Mouse (Mus musculus): ENCODE measurements around the gene Trp53inp2. TPM values are rescaled to one million over a fixed set of nuclear protein-coding genes. Genes with fewer than 3 reads are reported as not detected.
A peak's percentile ranks its signal among the peaks of the same experiment; 100 is the strongest.

The Trp53inp2 gene
- polyA plus RNA-seq (2014; fragmentation: Nextera tagmentation; extraction: Ambion mirVana) = 19.7 and 19.9 TPM in 2 replicates

DNA sequence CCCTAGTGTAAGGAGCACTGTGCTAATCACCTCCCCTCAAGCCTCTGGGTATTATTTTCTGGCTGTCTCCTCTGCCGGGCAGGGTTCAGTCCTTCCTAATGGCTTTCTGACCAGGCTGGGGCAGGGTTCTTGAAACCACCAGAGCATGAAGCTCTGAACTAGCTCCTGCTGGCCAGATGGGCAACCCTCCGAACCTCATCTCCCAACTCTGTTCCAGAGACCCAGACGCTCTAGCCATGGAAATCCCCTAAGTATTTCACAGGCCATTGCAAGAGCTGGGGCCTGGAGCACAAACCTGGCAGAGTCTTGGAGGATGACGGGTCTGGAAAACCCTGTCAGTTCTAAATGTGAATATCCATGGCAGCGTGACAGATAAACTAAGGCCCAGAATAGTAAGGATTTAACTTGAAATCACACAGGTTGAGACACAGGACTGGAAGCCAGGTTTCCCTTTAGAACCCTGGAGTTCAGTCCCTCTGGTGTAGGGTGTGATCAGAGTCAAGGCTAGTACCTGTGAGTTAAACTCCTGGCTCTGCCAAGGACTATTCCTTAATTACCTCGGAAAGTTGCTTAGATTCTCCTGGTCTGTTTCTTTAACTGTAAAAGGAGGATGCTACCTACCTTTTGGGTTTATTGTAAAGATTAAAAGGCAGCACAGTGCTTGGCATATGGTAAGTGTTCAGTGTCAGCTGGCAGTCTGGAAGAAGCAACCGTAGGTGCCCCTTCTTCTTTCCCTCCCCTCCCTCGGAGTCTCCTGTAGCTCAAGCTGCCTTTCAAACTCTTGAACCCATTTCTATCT lies at the start of gene Trp53inp2:
Gene Trp53inp2 (plus strand): TSS at position 799 of the 799 bp plus-strand sequence.
- H3K27me3 ChIP-seq (ENCODE audit: control insufficient read depth, insufficient read depth, low read length) = no peaks in the 10 kb centered on the region
- ATAC-seq (ENCODE audit: insufficient number of reproducible peaks, insufficient read depth, low FRiP score, low read depth) = no peak
- H3K27ac ChIP-seq (ENCODE audit: low read length) = peak within 1 kb of the TSS; percentile 95
- H3K4me2 ChIP-seq (replicated peaks; ENCODE audit: low read depth, low read length) = peak within 1 kb of the TSS; percentile 86
- H3K4me3 ChIP-seq (ENCODE audit: low read depth, low read length) = peak within 1 kb of the TSS; percentile 86
- no peaks in the 10 kb centered on the region for H3K9me3 ChIP-seq (ENCODE audit: control insufficient read depth, low read depth, low read length)
- H3K9ac ChIP-seq (replicated peaks; ENCODE audit: low read depth, low read length) = peak within 1 kb of the TSS; percentile 77
- peaks cover 7% of the 10 kb centered on the region; the same call in 1 of the 2 replicates for H3K4me1 ChIP-seq (ENCODE audit: control insufficient read depth, insufficient read depth, low read length)
- no peaks in the 10 kb centered on the region; the same call in 1 of the 2 replicates for H3K36me3 ChIP-seq (ENCODE audit: control insufficient read depth, insufficient read depth, low read length)
- WGBS = 53% methylated on average over 8 of the region's 8 CpGs

DNA sequence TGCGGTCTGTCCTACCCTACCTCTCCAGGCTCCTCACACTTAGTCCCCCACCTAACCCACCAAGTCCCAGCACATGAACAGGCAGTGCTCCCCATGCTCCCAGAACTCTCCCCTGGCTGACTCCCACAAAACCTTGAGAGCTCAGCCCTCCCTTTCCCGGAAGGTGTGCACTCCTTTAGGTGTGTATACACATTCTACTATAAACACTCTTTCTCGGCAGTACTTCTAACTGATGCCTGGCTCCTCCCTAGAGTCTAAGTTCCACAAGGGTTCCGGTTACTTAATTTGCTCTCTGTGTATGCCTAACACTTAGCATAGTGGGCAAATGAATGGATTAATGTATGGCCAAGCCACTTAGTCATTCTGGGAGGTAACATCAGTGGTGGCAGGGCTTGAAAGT lies 49.5 kb upstream of the Trp53inp2 start:
- Histone ChIP-seq H3K4me3 (ENCODE audit: low read depth, low read length) (no peak overlapping the region), H3K27ac (ENCODE audit: low read length) (no peak overlapping the region), H3K4me2 (replicated peaks; ENCODE audit: low read depth, low read length) (no peak overlapping the region), H3K9me3 (ENCODE audit: control insufficient read depth, low read depth, low read length) (no peaks in the 10 kb centered on the region), H3K9ac (replicated peaks; ENCODE audit: low read depth, low read length) (no peak overlapping the region), H3K36me3 (ENCODE audit: control insufficient read depth, insufficient read depth, low read length) (peaks cover 32% of the 10 kb centered on the region), H3K4me1 (ENCODE audit: control insufficient read depth, insufficient read depth, low read length) (no peaks in the 10 kb centered on the region), H3K27me3 (ENCODE audit: control insufficient read depth, insufficient read depth, low read length) (no peaks in the 10 kb centered on the region)
- 63% methylated on average over 4 of the region's 4 CpGs for WGBS
- no peak for ATAC-seq (ENCODE audit: insufficient number of reproducible peaks, insufficient read depth, low FRiP score, low read depth)

DNA sequence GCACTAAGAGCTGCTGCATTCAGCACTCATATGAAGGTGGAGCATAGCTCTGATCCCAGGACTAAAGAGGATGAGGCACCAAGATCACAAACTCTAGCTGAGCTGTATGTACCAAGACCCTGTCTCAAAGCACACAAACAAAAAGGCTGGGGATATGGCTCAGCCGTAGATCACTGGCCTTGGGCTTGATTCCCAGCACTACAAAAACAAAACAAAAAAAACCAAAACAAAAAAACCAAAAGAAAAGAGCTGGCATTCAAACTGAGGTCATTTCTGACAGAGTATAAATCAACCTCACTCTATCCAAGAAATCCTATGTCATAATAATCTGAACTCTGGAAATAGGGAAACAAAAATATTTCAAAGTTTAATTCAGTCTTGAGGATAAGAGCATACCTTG lies 47.4 kb upstream of the Trp53inp2 start:
- no peak for ATAC-seq (ENCODE audit: insufficient number of reproducible peaks, insufficient read depth, low FRiP score, low read depth)
- H3K4me3 ChIP-seq (ENCODE audit: low read depth, low read length) = no peak overlapping the region
- no peaks in the 10 kb centered on the region for H3K9me3 ChIP-seq (ENCODE audit: control insufficient read depth, low read depth, low read length)
- H3K27me3 ChIP-seq (ENCODE audit: control insufficient read depth, insufficient read depth, low read length) = no peaks in the 10 kb centered on the region
- no peak overlapping the region for H3K9ac ChIP-seq (replicated peaks; ENCODE audit: low read depth, low read length)
- no peaks in the 10 kb centered on the region for H3K4me1 ChIP-seq (ENCODE audit: control insufficient read depth, insufficient read depth, low read length)
- H3K4me2 ChIP-seq (replicated peaks; ENCODE audit: low read depth, low read length) = no peak overlapping the region
- H3K27ac ChIP-seq (ENCODE audit: low read length) = no peak overlapping the region
- peaks cover 22% of the 10 kb centered on the region for H3K36me3 ChIP-seq (ENCODE audit: control insufficient read depth, insufficient read depth, low read length)
- 87% methylated on average over 1 of the region's 1 CpGs for WGBS

DNA sequence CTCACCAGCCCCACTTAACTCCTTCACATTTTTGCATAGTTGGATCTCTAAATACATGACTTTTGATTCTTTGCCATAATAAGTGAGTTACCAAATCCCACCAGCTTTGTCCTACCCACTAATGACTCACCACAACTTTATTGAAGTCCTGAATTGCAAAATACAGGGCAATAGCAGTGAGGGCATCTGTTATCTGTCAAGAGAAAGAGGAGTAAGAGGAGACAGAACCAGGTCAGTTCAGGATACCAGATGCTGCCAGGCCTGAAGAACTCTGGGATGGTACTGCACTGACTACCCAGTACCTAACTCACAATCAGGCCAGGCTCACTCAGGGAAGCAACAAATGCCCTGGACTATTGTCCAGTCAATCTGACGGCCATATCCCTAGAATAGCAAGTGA lies 45.6 kb upstream of the Trp53inp2 start:
- Histone ChIP-seq H3K4me2 (replicated peaks; ENCODE audit: low read depth, low read length) (no peak overlapping the region), H3K9ac (replicated peaks; ENCODE audit: low read depth, low read length) (no peak overlapping the region), H3K9me3 (ENCODE audit: control insufficient read depth, low read depth, low read length) (no peaks in the 10 kb centered on the region), H3K4me1 (ENCODE audit: control insufficient read depth, insufficient read depth, low read length) (no peaks in the 10 kb centered on the region), H3K27me3 (ENCODE audit: control insufficient read depth, insufficient read depth, low read length) (no peaks in the 10 kb centered on the region), H3K4me3 (ENCODE audit: low read depth, low read length) (no peak overlapping the region), H3K36me3 (ENCODE audit: control insufficient read depth, insufficient read depth, low read length) (peaks cover 18% of the 10 kb centered on the region), H3K27ac (ENCODE audit: low read length) (no peak overlapping the region)
- ATAC-seq (ENCODE audit: insufficient number of reproducible peaks, insufficient read depth, low FRiP score, low read depth) = no peak
- WGBS = 88% methylated on average over 1 of the region's 1 CpGs

DNA sequence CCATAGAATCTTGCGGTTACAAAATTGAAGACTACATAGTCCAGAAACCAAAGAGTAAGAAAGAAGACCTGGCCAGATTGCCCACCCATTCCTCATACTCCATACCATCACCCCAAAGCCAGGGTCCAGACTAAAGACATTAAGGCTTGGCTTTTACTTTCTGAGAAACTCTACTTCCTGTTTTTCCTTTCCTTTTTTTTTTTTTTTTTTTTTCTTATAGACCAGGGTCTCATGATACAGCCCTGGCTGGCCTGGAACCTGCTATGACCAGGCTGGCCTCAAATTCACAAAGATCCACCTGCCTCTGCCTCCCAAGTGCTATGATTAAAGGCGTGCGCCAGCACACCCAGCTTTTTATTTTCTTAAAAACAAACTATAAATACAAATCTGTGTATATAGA lies 44.6 kb upstream of the Trp53inp2 start:
- ATAC-seq (ENCODE audit: insufficient number of reproducible peaks, insufficient read depth, low FRiP score, low read depth) = no peak
- no peak overlapping the region for H3K9ac ChIP-seq (replicated peaks; ENCODE audit: low read depth, low read length)
- no peaks in the 10 kb centered on the region for H3K27me3 ChIP-seq (ENCODE audit: control insufficient read depth, insufficient read depth, low read length)
- H3K27ac ChIP-seq (ENCODE audit: low read length) = no peak overlapping the region
- H3K36me3 ChIP-seq (ENCODE audit: control insufficient read depth, insufficient read depth, low read length) = peaks cover 18% of the 10 kb centered on the region
- no peak overlapping the region for H3K4me2 ChIP-seq (replicated peaks; ENCODE audit: low read depth, low read length)
- no peak overlapping the region for H3K4me3 ChIP-seq (ENCODE audit: low read depth, low read length)
- H3K4me1 ChIP-seq (ENCODE audit: control insufficient read depth, insufficient read depth, low read length) = no peaks in the 10 kb centered on the region
- WGBS = 91% methylated on average over 3 of the region's 3 CpGs
- H3K9me3 ChIP-seq (ENCODE audit: control insufficient read depth, low read depth, low read length) = no peaks in the 10 kb centered on the region

DNA sequence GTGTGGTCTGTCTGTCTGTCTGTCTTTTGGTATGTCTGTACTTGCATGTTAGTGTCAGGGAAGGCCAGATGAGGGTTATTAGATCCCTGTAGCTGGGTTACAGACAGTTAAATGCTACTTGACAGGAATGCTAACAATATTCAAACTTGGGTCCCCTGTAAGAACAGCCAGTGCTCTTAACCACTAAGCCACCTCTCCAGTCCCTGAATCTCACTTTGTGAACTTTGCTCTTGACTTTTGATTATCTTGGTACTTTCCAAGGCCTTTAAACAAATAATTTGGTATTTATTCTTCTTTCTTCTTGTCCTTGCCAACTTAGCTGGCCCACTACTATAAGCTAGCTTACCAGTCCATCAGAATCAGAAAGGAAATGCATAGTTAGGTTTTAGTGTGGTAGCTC lies 40.7 kb upstream of the Trp53inp2 start:
- H3K27me3 ChIP-seq (ENCODE audit: control insufficient read depth, insufficient read depth, low read length) = no peaks in the 10 kb centered on the region
- no peak overlapping the region for H3K4me3 ChIP-seq (ENCODE audit: low read depth, low read length)
- no peak for ATAC-seq (ENCODE audit: insufficient number of reproducible peaks, insufficient read depth, low FRiP score, low read depth)
- no peaks in the 10 kb centered on the region for H3K4me1 ChIP-seq (ENCODE audit: control insufficient read depth, insufficient read depth, low read length)
- H3K9ac ChIP-seq (replicated peaks; ENCODE audit: low read depth, low read length) = no peak overlapping the region
- H3K4me2 ChIP-seq (replicated peaks; ENCODE audit: low read depth, low read length) = no peak overlapping the region
- H3K27ac ChIP-seq (ENCODE audit: low read length) = no peak overlapping the region
- H3K36me3 ChIP-seq (ENCODE audit: control insufficient read depth, insufficient read depth, low read length) = peaks cover 6% of the 10 kb centered on the region
- no peaks in the 10 kb centered on the region for H3K9me3 ChIP-seq (ENCODE audit: control insufficient read depth, low read depth, low read length)

DNA sequence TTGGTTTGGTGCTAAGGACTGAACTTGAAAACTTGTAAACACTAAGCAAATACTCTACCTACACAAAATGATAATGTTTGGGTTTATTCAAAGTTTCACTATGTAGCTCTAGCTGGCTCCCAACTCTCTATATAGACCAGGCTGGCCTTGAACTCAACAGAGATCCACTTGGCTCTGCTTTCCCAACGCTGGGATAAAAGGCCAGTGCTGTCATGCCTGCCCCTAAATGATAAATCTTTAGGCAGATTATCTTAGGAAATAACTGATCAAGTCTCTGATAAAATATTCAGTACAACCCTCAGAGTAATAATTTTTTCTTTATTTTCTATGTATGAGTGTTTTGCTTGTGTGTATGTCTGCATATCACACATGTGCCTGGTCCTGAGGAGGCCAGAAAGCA lies 34.2 kb upstream of the Trp53inp2 start:
- Histone ChIP-seq H3K27ac (ENCODE audit: low read length) (no peak overlapping the region), H3K9me3 (ENCODE audit: control insufficient read depth, low read depth, low read length) (no peaks in the 10 kb centered on the region), H3K9ac (replicated peaks; ENCODE audit: low read depth, low read length) (no peak overlapping the region), H3K36me3 (ENCODE audit: control insufficient read depth, insufficient read depth, low read length) (no peaks in the 10 kb centered on the region; the same call in 1 of the 2 replicates), H3K4me2 (replicated peaks; ENCODE audit: low read depth, low read length) (no peak overlapping the region), H3K27me3 (ENCODE audit: control insufficient read depth, insufficient read depth, low read length) (no peaks in the 10 kb centered on the region), H3K4me3 (ENCODE audit: low read depth, low read length) (no peak overlapping the region), H3K4me1 (ENCODE audit: control insufficient read depth, insufficient read depth, low read length) (no peaks in the 10 kb centered on the region)
- WGBS = 71% methylated on average over 1 of the region's 1 CpGs
- ATAC-seq (ENCODE audit: insufficient number of reproducible peaks, insufficient read depth, low FRiP score, low read depth) = no peak

DNA sequence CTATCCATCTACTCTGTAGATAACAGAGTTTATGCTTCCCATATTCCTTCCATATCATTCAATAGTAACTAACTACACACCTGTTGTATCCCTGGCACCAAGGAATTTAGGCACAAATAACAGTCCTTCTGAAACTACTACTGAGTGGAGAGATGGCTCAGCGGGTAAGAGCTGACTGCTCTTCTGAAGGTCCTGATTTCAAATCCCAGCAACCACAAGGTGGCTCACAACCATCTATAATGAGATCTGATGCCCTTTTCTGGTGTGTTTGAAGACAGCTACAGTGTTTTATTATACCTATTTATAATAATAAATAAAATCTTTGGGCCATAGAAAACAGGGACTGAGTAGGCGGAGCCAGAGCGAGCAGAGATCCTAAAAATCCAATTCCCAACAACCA lies 26.5 kb upstream of the Trp53inp2 start:
- no peak overlapping the region for H3K4me2 ChIP-seq (replicated peaks; ENCODE audit: low read depth, low read length)
- H3K4me3 ChIP-seq (ENCODE audit: low read depth, low read length) = no peak overlapping the region
- H3K36me3 ChIP-seq (ENCODE audit: control insufficient read depth, insufficient read depth, low read length) = no peaks in the 10 kb centered on the region
- H3K9ac ChIP-seq (replicated peaks; ENCODE audit: low read depth, low read length) = no peak overlapping the region
- no peaks in the 10 kb centered on the region for H3K27me3 ChIP-seq (ENCODE audit: control insufficient read depth, insufficient read depth, low read length)
- peaks cover 6% of the 10 kb centered on the region; the same call in 1 of the 2 replicates for H3K4me1 ChIP-seq (ENCODE audit: control insufficient read depth, insufficient read depth, low read length)
- H3K27ac ChIP-seq (ENCODE audit: low read length) = no peak overlapping the region
- no peaks in the 10 kb centered on the region for H3K9me3 ChIP-seq (ENCODE audit: control insufficient read depth, low read depth, low read length)
- ATAC-seq (ENCODE audit: insufficient number of reproducible peaks, insufficient read depth, low FRiP score, low read depth) = no peak
- 88% methylated on average over 3 of the region's 3 CpGs for WGBS

Measured in stomach, embryonic 14.5 days (tissue).